In genomic region chr16:32002509-32003477, GRCm38 (mm10) we compare ENCODE assay signal across 7 mouse cellular contexts. TPM values are rescaled to one million over a fixed set of nuclear protein-coding genes. Genes with fewer than 3 reads are reported as not detected.
DNase-seq lines count a peak whose midpoint lies in the region; ATAC-seq lines count a peak whose summit lies in the region.

Senp5 (minus strand) TSS chr16:32003287.

- WGBS in embryonic facial prominence, embryonic 12.5 days: 1% methylated on average over 66 of the region's 66 CpGs
- WGBS in limb, embryonic 11.5 days: 1% methylated on average over 65 of the region's 66 CpGs
- under 1% methylated on average over 66 of the region's 66 CpGs for WGBS in midbrain, embryonic 14.5 days

- peak within 1 kb of the TSS; percentile 69 for H3K27ac ChIP-seq in embryonic facial prominence, embryonic 12.5 days
- H3K27ac ChIP-seq in limb, embryonic 11.5 days (replicated peaks; ENCODE audit: low read depth, low read length): peak within 1 kb of the TSS; percentile 74
- peak within 1 kb of the TSS; percentile 81 for H3K27ac ChIP-seq in midbrain, embryonic 14.5 days (replicated peaks; ENCODE audit: low read depth, low read length)

- peak; percentile 91 for DNase-seq in adrenal gland, postnatal 25 days
- peak; percentile 99 for DNase-seq in heart, adult 11 months
- DNase-seq in kidney, adult 18-20 months: peak; percentile 95
- DNase-seq in limb, embryonic 11.5 days (ENCODE audit: low spot score): peak; percentile 90
- DNase-seq in midbrain, embryonic 14.5 days: peak; percentile 95
- DNase-seq in spleen, adult 18-20 months: peak; percentile 82 to 87

- ATAC-seq in embryonic facial prominence, embryonic 12.5 days (ENCODE audit: insufficient number of reproducible peaks, insufficient read depth, low FRiP score, low TSS enrichment): peak; percentile 79
- peak; percentile 87 for ATAC-seq in limb, embryonic 11.5 days (ENCODE audit: insufficient number of reproducible peaks, low FRiP score, low TSS enrichment, low read depth)
- ATAC-seq in midbrain, embryonic 14.5 days (ENCODE audit: low FRiP score, low TSS enrichment): peak; percentile 94

- H3K36me3 ChIP-seq in embryonic facial prominence, embryonic 12.5 days: 0 out of 2 replicates have a peak, but pooled peaks cover 5% of the 10 kb centered on the region
- no peaks in the 10 kb centered on the region for H3K36me3 ChIP-seq in limb, embryonic 11.5 days (ENCODE audit: control insufficient read depth, insufficient read depth, low read length)
- H3K36me3 ChIP-seq in midbrain, embryonic 14.5 days (ENCODE audit: control insufficient read depth, insufficient read depth, low read length): 0 out of 2 replicates have a peak, but pooled peaks cover 3% of the 10 kb centered on the region

- H3K9me3 ChIP-seq in embryonic facial prominence, embryonic 12.5 days: no peaks in the 10 kb centered on the region
- H3K9me3 ChIP-seq in limb, embryonic 11.5 days (ENCODE audit: control insufficient read depth, low read length): no peaks in the 10 kb centered on the region
- H3K9me3 ChIP-seq in midbrain, embryonic 14.5 days (ENCODE audit: control insufficient read depth, low read length): no peaks in the 10 kb centered on the region

- peaks cover 8% of the 10 kb centered on the region for H3K4me1 ChIP-seq in embryonic facial prominence, embryonic 12.5 days
- H3K4me1 ChIP-seq in limb, embryonic 11.5 days (ENCODE audit: control insufficient read depth, insufficient read depth, low read length): peaks cover 14% of the 10 kb centered on the region
- H3K4me1 ChIP-seq in midbrain, embryonic 14.5 days (ENCODE audit: control insufficient read depth, insufficient read depth, low read length): peaks cover 18% of the 10 kb centered on the region

- H3K4me3 ChIP-seq in embryonic facial prominence, embryonic 12.5 days: peak within 1 kb of the TSS; percentile 97
- peak within 1 kb of the TSS; percentile 98 for H3K4me3 ChIP-seq in limb, embryonic 11.5 days (ENCODE audit: low read depth, low read length)
- H3K4me3 ChIP-seq in midbrain, embryonic 14.5 days (replicated peaks; ENCODE audit: low read depth, low read length): peak within 1 kb of the TSS; percentile 97

- no peaks in the 10 kb centered on the region for H3K27me3 ChIP-seq in embryonic facial prominence, embryonic 12.5 days
- H3K27me3 ChIP-seq in limb, embryonic 11.5 days (ENCODE audit: control insufficient read depth, insufficient read depth, low read length): no peaks in the 10 kb centered on the region
- H3K27me3 ChIP-seq in midbrain, embryonic 14.5 days (ENCODE audit: control insufficient read depth, insufficient read depth, low read length): no peaks in the 10 kb centered on the region

- H3K9ac ChIP-seq in embryonic facial prominence, embryonic 12.5 days: peak within 1 kb of the TSS; percentile 90
- peak within 1 kb of the TSS; percentile 91 for H3K9ac ChIP-seq in limb, embryonic 11.5 days (ENCODE audit: low read length)
- peak within 1 kb of the TSS; percentile 89 for H3K9ac ChIP-seq in midbrain, embryonic 14.5 days (replicated peaks; ENCODE audit: low read length)

- peak within 1 kb of the TSS; percentile 91 for H3K4me2 ChIP-seq in embryonic facial prominence, embryonic 12.5 days (replicated peaks)
- H3K4me2 ChIP-seq in limb, embryonic 11.5 days (ENCODE audit: low read depth, severe bottlenecking): peak within 1 kb of the TSS; percentile 84
- H3K4me2 ChIP-seq in midbrain, embryonic 14.5 days (ENCODE audit: low read length): peak within 1 kb of the TSS; percentile 88

RNA-seq across cellular contexts. Expression of gene Senp5, which starts in this region (rescaled TPM):
- 23.2 and 24.0 TPM in 2 replicates for total RNA-seq in adrenal gland, postnatal 25 days (2021)
- polyA plus RNA-seq in embryonic facial prominence, embryonic 12.5 days (2016; fragmentation: Nextera tagmentation; extraction: Ambion mirVana): 22.2 and 23.1 TPM in 2 replicates
- 10.9 and 13.4 TPM in 2 replicates for polyA plus RNA-seq in limb, embryonic 11.5 days (2014; fragmentation: Nextera tagmentation; extraction: Ambion mirVana)
- polyA plus RNA-seq in midbrain, embryonic 14.5 days (2014; fragmentation: Nextera tagmentation; extraction: Ambion mirVana): 11.8 and 12.1 TPM in 2 replicates

Comparison
In these comparisons a context has a peak if more than half of its experiments do, and no peak if none do; other contexts are left out.
1. Peak in every context shown above with its lines: DNase-seq, ATAC-seq, H3K4me3 ChIP-seq and H3K27ac ChIP-seq.